Mouse (Mus musculus) E14TG2a.4 (cell line): Measurements from ENCODE around the gene Apopt1.
A peak's percentile ranks its signal among the peaks of the same experiment; 100 is the strongest.
"Not testable (repeated sequence)": the region's sequence is repeated elsewhere in the genome, so short reads cannot be mapped to it uniquely, and the experiment has no call there.

Experiments
- H3K27me3 ChIP-seq: 2 replicates; pipeline ENCODE4 v1.6.1; 2014; ENCODE audit warnings: low read length, control low read depth; ENCODE audit not compliant: insufficient read depth
- H3K36me3 ChIP-seq: 2 replicates; pipeline ENCODE4 v1.6.1; 2014; ENCODE audit warnings: low read length, control low read depth; ENCODE audit not compliant: insufficient read depth
- H3K4me1 ChIP-seq: replicated peaks from 2 replicates; pipeline ENCODE4 v1.6.1; 2014; ENCODE audit warnings: low read depth, low read length, control low read depth
- H3K4me3 ChIP-seq: replicated peaks from 2 replicates; pipeline ENCODE4 v1.5.1; 2014; ENCODE audit warnings: mild to moderate bottlenecking, low read length
- H3K9me3 ChIP-seq: 2 replicates; pipeline ENCODE4 v1.6.1; 2014; ENCODE audit warnings: low read length, control low read depth
- CTCF ChIP-seq: conservative IDR thresholded peaks from 2 replicates; pipeline ENCODE4 v1.5.1; 2014; ENCODE audit warnings: low read length
- NANOG ChIP-seq: IDR thresholded peaks from 2 replicates; pipeline ENCODE4 v1.6.1; 2014; ENCODE audit warnings: borderline replicate concordance, low read length, mixed read lengths
- POU5F1 ChIP-seq: IDR thresholded peaks from 2 replicates; pipeline ENCODE4 v1.6.1; 2014; ENCODE audit warnings: low read length, borderline replicate concordance

The Apopt1 gene

GRCm38 (mm10) chr12:111725338-111726121 lies 12.5 kb downstream of the Apopt1 start:
- H3K4me3 ChIP-seq: no peak overlapping the region
- TF ChIP-seq CTCF: no peak
- TF ChIP-seq POU5F1: no peak
- no peak for TF ChIP-seq NANOG

GRCm38 (mm10) chr12:111726122-111726463 lies 13.0 kb downstream of the Apopt1 start:
- Histone ChIP-seq H3K4me1 (peaks cover 53% of the 10 kb centered on the region), H3K4me3 (no peak overlapping the region), H3K36me3 (peaks cover 60% of the 10 kb centered on the region), H3K9me3 (no peaks in the 10 kb centered on the region), H3K27me3 (no peaks in the 10 kb centered on the region)
- TF ChIP-seq POU5F1: no peak
- no peak for TF ChIP-seq NANOG
- no peak for TF ChIP-seq CTCF

More at GRCm38 (mm10) chr12:111725338-111726121, 12.5 kb downstream of the Apopt1 start:
- Histone ChIP-seq H3K9me3 (no peaks in the 10 kb centered on the region), H3K4me1 (peaks cover 53% of the 10 kb centered on the region), H3K27me3 (no peaks in the 10 kb centered on the region), H3K36me3 (peaks cover 57% of the 10 kb centered on the region)

GRCm38 (mm10) chr12:111727956-111728355 lies 14.9 kb downstream of the Apopt1 start:
- H3K4me3 ChIP-seq: no peak overlapping the region
- no peaks in the 10 kb centered on the region for H3K27me3 ChIP-seq
- H3K36me3 ChIP-seq: peaks cover 69% of the 10 kb centered on the region
- TF ChIP-seq CTCF (no peak), POU5F1 (no peak), NANOG (peak; percentile 66; the same call in 1 of the 2 replicates)
- peaks cover 68% of the 10 kb centered on the region for H3K4me1 ChIP-seq
- H3K9me3 ChIP-seq: no peaks in the 10 kb centered on the region

GRCm38 (mm10) chr12:111731822-111732807 lies 19.1 kb downstream of the Apopt1 start:
- Histone ChIP-seq H3K27me3 (no peaks in the 10 kb centered on the region), H3K4me1 (peaks cover 43% of the 10 kb centered on the region), H3K9me3 (no peaks in the 10 kb centered on the region), H3K36me3 (peaks cover 45% of the 10 kb centered on the region), H3K4me3 (no peak overlapping the region)
- TF ChIP-seq NANOG (no peak), CTCF (peak; percentile 60), POU5F1 (no peak)

- H3K27me3 ChIP-seq: no peaks in the 10 kb centered on the region
- peaks cover 37% of the 10 kb centered on the region for H3K36me3 ChIP-seq
- peaks cover 39% of the 10 kb centered on the region for H3K4me1 ChIP-seq
- H3K4me3 ChIP-seq: no peak overlapping the region
- TF ChIP-seq POU5F1 (no peak), NANOG (no peak), CTCF (no peak)
- no peaks in the 10 kb centered on the region for H3K9me3 ChIP-seq
Measured at GRCm38 (mm10) chr12:111732921-111733320, 19.9 kb downstream of the Apopt1 start.

- peaks cover 21% of the 10 kb centered on the region for H3K36me3 ChIP-seq
- no peak for TF ChIP-seq POU5F1
- no peak for TF ChIP-seq NANOG
- TF ChIP-seq CTCF: no peak
- no peak overlapping the region for H3K4me3 ChIP-seq
- no peaks in the 10 kb centered on the region for H3K9me3 ChIP-seq
- peaks cover 33% of the 10 kb centered on the region for H3K4me1 ChIP-seq
- no peaks in the 10 kb centered on the region for H3K27me3 ChIP-seq
Measured at GRCm38 (mm10) chr12:111734912-111735311, 21.9 kb downstream of the Apopt1 start.

GRCm38 (mm10) chr12:111736676-111737075 lies 23.6 kb downstream of the Apopt1 start:
- H3K4me1 ChIP-seq: peaks cover 35% of the 10 kb centered on the region
- H3K4me3 ChIP-seq, H3K36me3 ChIP-seq, H3K9me3 ChIP-seq, H3K27me3 ChIP-seq: not testable (repeated sequence)

GRCm38 (mm10) chr12:111737370-111737769 lies 24.3 kb downstream of the Apopt1 start:
- Histone ChIP-seq H3K4me1 (peaks cover 28% of the 10 kb centered on the region), H3K36me3 (peaks cover 6% of the 10 kb centered on the region; the same call in 1 of the 2 replicates), H3K4me3 (no peak overlapping the region), H3K27me3 (no peaks in the 10 kb centered on the region), H3K9me3 (no peaks in the 10 kb centered on the region)
- TF ChIP-seq POU5F1: no peak
- no peak for TF ChIP-seq CTCF
- TF ChIP-seq NANOG: no peak
